Mouse (Mus musculus) monocyte, adult 2 months (primary cell): ENCODE measurements around the gene Rab1b.
A peak's percentile ranks its signal among the peaks of the same experiment; 100 is the strongest.
"Not testable (repeated sequence)": the region's sequence is repeated elsewhere in the genome, so short reads cannot be mapped to it uniquely, and the experiment has no call there.

ENCODE experiments used
- DNase-seq, 2 experiments: peaks; one replicate each; pipeline ENCODE4 v3.0.0; 2022; ENCODE audit warnings: low spot score in 2 of 2, low read depth in 1 of 2

The Rab1b gene

DNA sequence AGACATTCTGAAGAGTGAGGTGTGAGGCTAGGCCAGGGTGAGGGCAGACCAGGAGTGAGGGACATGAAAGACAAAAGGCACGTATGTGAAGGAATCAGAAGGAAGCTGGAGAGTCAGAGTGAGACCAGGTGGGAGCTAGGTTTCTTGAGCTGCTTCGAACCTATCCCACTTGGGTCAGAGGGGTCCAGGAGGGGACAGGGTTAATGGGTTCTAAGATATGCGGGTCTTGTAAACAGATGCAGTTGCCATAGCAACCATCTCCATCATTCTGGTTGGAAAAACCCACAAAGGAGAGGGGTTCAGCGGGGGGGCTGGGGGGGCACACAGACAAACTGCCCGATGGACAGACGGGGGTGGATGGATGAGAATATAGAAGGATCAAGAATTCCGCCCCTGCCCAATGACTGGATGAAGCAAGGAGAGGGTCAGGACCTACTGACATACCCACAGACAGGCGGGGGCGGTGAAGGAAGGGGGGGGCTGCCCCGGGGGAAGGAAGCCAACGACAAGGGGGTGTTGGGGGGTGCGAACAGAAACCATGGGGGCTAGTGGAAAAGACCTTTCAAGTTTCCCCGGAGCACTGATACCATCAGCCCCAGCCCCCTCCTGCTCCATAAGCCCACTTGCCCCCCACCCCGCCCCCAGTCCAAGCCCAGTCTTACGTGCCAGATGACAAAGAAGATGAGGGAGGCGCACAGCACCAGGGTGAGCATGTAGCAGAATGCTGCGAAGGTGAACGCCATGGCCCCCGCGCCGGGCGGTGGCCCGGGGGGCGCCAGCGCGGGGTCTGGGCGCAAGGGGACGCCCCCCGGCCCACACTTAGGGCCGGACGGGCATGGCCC lies 9.1 kb downstream of the Rab1b start:
- DNase-seq = no peak

DNA sequence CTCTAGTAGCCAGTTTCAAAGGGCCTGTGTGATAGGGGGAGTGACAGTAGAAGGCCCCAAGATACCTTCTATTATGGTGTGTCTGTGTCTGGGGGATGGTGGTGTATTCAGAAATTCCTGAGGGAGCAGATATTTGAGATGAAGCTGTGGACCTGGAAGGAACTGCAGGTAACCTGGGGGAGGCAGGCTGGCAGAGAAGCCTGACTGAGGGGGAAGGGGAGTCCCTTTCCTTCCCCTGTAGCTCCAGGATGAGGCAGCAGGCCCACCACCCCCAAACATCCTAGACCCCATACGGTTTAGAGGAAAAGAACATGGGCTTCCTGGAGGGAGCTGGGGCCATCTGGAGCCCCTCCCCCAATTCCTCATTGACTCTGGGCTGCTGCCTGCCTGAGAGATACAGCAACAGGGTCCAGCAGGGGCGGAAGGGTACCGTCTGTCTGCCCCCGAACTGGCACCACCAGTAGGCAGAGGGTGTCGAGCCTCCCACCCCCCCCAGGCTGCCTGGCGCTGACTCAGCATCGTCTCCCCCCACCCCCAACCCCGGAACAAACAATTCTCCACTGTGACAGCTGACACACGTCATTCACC lies 10.9 kb downstream of the Rab1b start:
- no peak for DNase-seq

DNA sequence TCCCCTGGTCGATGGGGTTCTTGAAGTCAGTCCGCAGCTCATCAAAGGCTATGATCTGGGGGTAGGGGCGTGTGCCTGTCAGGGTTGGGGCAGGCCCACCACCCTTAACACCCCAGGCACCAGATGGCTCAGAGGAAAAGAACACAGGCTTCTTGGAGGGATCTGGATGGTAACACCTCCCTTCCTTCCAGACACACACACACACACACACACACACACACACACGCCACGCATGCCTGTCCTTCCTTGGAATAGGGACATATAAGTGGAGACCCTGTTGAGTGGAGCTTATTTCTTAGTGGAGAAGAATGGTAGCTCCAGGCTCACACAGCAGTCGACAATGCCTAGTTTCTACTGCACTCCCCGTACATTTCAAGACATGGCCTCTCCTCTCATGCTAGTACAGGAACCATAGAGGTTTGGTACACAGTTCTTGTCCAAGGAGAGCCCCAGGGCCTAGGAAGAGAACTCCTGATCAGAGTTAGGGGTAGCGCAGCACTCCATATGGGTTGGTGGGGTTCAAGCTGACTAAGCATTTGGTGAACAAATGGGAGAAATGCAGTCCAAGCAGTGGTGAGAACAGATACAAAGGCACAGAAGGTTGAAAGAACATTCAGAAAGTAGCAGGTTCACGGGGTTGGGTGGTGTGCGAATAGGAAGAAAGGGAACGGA lies 12.0 kb downstream of the Rab1b start:
- DNase-seq = no peak

DNA sequence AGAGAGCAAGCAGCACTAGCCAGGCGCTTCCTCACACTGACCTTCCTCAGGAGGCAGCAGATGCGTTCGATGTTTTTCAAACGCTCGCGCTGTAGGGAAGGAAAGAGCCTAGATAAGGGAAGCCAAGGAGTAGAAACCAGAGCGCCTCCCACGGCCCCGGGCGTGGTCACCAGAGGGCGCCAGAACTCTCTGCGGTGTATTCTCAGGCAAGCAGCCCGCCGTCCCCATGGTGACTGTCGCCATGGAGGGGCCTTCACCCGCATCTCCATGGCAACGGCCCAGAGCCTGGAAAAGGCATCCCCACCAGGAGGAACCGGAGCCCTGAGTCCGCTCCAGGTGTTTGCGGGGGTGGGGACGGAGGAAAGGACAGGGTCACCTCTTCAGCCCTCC lies 12.6 kb downstream of the Rab1b start:
- DNase-seq = peak; percentile 66 to 76

DNA sequence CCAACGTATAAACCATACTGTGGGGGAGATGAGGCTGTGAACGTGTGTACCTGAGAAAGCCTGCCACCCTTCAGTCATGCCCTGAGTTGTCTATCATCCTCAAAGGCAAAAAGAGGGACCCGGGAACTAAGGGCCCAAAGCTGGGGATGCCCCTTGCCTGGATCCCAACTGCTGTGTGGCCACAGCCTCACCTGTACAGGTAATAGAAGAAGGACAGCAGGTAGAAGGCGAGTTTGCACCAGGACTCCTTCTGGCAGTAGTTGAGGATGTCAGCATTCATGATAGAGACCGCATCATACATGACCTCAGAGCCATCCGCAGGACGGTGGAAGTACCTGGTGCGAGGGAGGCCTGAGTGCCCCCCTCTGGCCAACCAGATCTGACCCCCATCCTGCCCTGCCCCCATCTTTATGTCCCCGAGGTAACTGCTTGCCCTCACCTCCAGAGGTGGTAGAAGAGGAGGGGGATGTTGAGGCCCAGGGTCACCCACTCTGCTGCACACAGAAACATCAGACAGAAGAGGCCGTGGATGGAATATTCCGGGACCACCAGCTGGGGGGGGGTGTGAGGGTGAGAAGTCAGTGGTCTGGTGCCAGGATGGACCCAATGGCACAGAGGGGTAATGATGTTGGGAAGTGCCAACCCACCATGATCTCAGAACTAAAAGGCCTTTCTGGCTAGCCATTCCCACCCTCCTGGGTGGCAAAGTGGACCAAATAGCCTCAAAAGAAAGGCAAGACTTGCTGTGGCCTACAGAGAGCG lies 13.2 kb downstream of the Rab1b start:
- DNase-seq = no peak

DNA sequence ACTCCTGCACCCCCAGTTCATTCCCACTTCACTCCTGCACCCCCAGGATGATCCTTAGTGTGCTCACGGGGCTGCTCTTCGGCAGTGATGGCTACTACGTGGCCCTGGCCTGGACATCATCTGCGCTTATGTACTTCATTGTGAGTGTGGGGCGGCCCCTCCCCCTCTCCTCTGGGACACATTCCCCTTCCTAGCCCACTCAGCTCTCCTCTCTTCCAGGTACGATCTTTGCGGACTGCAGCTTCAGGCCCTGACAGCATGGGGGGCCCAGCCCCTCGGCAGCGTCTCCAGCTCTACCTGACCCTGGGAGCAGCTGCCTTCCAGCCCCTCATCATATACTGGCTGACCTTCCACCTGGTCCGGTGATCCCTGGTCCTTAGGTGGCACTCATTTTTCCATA lies 14.8 kb downstream of the Rab1b start:
- DNase-seq = no peak

DNA sequence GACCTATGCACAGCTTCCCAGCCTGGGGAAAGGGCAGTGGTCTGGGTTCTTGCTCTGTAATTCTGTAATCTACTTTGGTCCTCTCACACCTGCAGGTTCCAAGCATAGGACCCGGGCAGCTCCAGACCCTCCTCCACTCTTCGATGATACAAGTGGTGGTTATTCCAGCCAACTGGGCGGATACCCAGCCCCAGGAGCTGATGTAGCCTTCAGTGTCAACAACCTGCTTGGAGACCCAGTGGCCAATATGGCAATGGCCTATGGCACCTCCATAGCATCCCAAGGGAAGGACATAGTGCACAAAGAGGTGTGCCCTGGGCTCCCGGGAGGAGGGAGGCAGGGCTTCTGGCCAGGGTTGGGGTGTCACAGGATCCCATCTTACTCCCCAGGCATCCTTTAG lies 17.5 kb downstream of the Rab1b start:
- DNase-seq = no peak

DNA sequence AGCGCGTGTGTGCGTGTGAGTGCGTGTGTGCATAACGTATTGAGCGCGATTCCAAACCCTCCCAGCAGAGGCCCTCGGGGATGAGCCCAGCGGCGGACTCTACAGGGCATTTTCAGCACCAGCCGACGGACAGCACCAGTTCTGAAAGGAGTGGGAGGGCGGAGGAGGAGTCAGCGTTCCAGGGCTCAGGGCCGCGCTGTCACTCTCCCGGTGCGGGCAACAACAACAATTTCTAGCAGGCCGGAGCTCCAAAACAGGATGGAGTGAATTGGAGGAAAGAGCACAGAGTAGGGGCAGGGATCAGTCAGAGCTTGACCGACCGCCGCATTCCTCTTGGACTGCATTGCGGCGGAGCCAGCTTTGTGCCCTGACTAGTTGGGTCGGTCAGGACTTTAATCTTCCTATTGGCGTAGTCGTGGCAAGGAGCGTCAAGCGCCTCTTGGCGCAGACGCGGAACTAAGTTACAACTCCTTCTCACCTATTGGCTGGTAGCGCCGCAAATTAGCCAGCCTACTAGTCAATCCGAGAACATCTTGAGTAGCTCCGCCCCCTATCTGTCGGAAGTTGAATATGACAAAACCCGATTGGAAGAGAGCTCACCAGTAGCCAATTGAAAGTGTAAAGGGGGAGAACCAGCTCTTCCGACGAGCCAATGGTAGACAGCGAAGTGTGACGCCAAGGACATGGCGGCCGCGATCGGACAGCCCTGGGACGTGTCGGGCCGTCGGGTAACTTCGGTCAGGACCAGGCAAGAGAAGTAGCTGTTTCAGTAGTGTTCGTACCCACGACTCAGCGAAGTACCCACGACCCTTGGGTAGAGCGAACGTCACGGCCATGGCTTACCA lies 18.8 kb downstream of the Rab1b start, which contains the start of gene Yif1a:
TSS of gene Yif1a (plus strand) at position 655 of the 845 bp plus-strand sequence.
- DNase-seq = peak; percentile 88 to 90

DNA sequence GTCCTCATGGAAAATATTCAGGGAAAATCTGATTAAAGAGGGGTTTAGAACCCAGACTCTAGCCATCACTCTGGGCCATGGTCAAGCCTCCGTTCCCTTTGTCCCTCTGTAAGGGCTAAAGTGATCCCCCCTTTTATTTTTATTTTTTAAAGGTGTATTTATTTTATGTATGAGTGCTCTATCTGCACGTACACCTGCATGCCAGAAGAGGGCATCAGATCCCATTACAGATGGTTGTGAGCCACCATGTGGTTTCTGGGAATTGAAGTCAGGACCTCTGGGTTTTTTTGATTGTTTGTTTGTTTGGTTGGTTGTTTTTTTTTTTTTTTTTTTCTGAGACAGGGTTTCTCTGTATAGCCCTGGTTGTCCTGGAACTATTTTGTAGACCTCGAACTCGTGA lies 20.3 kb downstream of the Rab1b start:
- not testable (repeated sequence) for DNase-seq

DNA sequence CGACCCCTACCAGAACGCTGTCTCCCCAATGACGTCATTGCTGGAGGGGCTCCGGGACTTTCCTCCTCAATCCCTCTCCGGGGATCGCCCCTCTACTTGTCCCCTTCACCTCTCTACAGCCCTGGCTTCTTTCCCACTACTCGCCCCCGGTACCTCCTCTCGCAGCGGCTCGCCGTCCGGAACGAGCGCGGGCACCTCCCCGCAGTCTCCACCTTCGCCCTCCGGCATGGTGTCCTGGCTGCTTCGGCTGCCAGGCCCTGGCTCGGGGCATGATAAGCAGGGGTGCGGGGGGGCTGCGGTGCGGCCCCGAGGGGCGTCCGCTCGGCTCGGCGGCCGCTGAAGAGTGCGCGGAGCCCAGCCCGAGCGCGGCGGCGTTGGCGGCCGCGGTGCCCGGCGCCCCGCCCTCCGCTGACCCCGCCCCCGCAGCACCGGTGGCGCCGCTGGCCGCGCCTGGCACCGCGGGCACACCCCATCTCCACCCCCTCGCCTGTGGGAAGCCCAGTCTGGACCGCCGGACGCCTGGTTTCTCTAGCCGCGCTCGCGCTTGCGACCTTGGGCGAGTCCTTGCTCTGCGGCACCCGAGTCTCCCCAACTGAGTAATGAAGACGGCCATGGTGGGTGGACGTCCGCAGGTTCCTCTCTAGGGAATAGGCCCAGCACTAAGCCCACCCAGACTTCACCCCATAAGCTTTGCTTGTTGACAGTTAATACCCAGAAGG lies 21.6 kb downstream of the Rab1b start, which contains the start of gene Tmem151a:
TSS of gene Tmem151a (minus strand) at position 387 of the 719 bp plus-strand sequence.
- no peak for DNase-seq

DNA sequence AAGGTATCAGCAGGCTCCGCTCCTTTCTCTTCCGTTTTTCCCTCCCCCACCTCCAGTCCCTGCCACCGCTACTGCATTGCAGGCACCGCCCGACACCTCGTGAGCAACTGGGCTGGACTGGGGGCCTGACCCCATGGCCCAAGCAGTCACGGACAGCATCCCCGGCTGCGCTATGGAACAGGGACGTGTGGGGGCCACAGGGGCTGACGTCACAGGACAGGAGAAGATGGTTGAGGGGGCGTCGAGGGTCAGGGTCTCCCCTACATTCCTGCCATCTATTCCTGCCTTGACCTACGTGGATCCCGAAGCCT lies 22.1 kb downstream of the Rab1b start:
- no peak for DNase-seq

DNA sequence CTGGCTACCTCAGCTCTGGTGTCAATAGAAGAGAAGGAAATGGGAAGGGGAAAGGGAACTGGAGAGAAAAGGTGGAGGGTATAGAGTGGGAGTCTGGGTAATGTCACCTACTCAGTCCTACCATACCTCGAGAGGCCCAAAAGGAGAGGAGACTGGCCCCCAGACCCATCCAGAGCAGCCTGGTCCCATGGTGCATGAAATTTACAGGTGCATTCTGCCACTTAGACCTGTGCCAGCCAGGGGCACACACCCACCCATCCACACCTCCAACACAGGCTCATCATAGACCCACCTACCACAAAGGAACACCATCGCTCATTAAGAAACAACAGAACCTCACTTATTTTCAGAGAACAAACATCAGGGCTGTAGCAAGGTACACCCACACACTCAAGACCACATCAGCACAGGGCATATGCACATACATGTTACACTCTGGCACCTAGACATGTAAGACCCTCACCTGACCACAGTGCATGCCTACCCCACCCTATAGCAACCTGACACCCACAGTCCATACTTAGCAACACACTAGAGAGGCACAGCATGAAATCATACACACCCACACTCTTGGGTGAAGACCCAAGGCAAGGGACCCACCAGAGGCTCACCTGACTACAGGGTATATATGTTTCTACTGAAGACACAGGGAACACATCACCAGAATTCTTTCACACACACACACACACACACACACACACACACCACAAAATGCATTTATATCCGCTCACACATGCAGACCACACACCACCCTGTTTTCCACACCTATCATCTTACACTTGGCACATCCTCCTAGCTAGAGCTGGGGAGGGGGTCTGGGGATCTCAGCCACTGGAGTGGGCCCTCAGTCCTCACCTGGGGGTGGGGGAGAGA lies 22.7 kb downstream of the Rab1b start:
- no peak for DNase-seq

DNA sequence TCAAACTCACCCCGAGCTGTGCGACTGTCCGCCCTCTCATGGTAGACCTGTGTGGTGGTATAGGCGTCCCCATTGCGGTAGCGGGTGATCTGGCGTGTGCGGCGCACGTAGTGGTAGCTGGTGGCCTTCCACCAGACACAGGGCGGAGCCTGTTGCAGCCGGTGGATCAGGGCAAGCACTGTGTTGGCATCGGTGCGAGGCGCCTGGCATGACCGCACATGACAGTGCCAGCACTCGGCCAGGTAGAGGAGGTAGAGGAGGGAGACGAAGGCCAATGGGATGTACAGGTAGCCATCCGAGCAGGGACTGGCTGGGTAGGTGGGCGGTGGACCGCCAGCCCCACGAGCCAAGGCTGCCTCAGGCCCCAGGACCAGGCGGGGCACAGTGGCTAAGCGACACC lies 24.3 kb downstream of the Rab1b start:
- DNase-seq = no peak

DNA sequence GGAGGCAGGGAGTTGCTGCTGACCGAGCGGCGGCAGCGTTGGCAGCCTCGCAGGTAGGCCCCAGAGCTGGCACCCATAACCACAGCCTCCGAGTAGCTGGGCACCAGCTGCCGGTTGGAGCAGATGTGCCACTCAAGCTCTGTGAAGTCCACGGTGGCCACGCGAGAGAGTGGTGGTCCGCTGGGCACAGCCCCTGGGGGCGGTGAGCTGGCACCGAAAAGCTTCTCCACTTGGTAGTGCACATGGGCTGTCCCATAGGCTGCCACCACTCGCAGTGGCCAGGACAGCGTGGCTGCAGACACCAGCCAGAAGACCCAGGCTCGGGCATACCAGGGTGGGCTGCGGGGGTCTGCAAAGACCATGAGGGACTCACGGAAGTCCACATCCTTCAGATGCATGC lies 24.9 kb downstream of the Rab1b start:
- DNase-seq = no peak

DNA sequence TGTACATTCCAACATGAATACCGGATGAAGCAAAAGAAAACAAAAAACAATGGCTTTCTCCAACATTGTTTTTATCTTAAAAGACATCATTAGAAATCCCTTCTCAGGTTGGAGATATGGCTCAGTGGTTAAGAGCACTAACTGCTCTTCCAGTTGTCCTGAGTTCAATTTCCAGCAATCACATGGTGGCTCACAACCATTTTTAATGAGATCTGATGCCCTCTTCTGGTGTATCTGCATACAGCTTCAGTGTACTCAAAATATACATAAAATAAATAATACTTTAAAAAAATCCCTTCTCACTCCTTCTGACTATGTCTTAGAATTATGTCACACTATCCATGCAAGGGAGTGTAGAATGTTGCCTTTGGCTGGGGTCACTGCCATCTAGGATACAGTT lies 27.6 kb downstream of the Rab1b start:
- no peak for DNase-seq

DNA sequence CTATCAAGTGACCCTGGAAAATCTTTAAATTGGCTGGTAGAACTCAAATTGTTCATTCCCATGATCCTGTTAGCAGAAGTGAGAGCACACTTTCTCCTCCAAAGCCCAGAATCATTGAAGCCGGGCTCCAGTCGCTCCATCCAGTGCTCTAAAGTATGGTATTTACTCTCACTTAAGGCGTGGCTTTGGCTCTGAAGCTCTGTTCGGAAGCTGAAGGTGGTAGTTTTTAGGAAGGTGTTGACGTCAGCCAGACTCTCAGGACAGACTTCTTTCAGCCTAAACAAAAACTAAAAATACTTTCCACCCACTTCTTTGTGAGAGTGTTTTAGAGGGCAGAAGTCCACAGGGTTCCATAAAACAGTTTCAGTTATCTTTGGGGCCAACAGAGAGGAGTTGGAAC lies 33.4 kb downstream of the Rab1b start:
- DNase-seq = no peak

DNA sequence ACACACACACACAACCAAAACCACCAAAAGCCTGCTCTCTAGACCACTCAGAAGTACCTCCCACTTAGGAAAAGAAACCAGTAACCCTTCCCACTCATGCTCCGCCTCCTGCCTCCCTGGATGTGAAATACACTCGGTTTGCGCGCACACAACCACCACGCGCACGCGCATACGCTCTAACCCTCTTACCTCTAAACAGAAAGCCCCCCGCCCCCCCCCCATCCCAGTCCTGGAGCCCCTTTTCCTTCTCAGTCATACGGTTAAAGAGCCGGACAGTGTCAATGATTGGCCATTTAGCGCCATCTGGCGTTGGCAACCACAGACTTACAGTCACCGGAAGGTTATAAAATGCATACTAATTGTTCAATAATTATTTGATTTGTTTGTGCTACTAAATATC lies 33.8 kb downstream of the Rab1b start:
- DNase-seq = no peak

DNA sequence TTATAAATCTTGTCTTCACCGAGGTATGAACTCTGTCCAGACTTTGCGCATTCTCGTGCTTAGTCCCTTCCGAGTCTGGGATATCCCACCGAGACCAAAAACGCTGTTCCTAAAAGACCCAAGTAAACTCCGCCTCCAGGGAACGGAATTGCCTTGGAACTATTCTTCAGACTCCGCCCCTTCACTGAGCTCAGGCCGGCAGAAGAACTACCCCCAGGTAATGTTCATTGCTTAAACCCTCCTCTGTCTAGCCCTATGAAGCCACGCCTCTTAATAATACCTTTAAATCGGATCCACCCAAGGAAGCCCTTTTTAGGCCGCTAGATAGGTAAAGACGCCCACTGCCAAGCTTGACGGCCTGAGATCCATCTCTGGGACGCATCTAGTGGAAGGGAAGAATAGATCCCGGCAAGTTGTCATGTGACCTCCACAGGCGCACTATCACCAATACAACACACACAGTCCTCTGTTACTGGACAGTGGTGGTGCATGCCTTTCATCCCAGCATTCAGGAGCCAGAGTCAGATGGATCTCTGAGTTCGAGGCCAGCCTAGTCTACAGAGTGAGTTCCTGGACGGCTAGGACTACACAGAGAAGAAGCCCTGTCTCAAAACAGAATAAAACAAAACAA lies 34.4 kb downstream of the Rab1b start:
- DNase-seq = no peak
